Mouse (Mus musculus) limb, embryonic 14.5 days (tissue): ENCODE results near the gene Atf7. TPM values are rescaled to one million over a fixed set of nuclear protein-coding genes. Genes with fewer than 3 reads are reported as not detected.
"Not testable (repeated sequence)": the region's sequence is repeated elsewhere in the genome, so short reads cannot be mapped to it uniquely, and the experiment has no call there.

ENCODE experiments used
- ATAC-seq: fragments of 200-750 bp; cut with Nextera tagmentation; 2 replicates; pipeline ENCODE4 v1.8.0; 2017; ENCODE audit warnings: low read depth, moderate number of reproducible peaks, moderate TSS enrichment; ENCODE audit not compliant: low FRiP score
- DNase-seq: peaks from one replicate; pipeline ENCODE4 v3.0.0-alpha.2; 2015; ENCODE audit warnings: low spot score
- H3K27ac ChIP-seq: fragments of 300-500 bp; sonication (generic); replicated peaks from 2 replicates; pipeline ENCODE4 v1.5.1; 2014; ENCODE audit warnings: low read depth, mild to moderate bottlenecking, low read length, moderate library complexity, mixed read lengths
- H3K27me3 ChIP-seq: fragments of 300-500 bp; sonication (generic); 2 replicates; pipeline ENCODE4 v1.6.1; 2014; ENCODE audit warnings: low read length, mixed read lengths; ENCODE audit not compliant: control insufficient read depth, insufficient read depth
- H3K36me3 ChIP-seq: fragments of 300-500 bp; sonication (generic); 2 replicates; pipeline ENCODE4 v1.6.1; 2014; ENCODE audit warnings: mild to moderate bottlenecking, low read length, moderate library complexity, mixed read lengths; ENCODE audit not compliant: control insufficient read depth, insufficient read depth
- H3K4me1 ChIP-seq: fragments of 300-500 bp; sonication (generic); 2 replicates; pipeline ENCODE4 v1.6.1; 2014; ENCODE audit warnings: antibody characterized with exemption, low read length, mixed read lengths; ENCODE audit not compliant: control insufficient read depth, insufficient read depth
- H3K4me2 ChIP-seq: fragments of 300-500 bp; sonication (generic); replicated peaks from 2 replicates; pipeline ENCODE4 v1.6.1; 2014; ENCODE audit warnings: low read depth, mild to moderate bottlenecking, low read length, moderate library complexity; ENCODE audit not compliant: severe bottlenecking
- H3K4me3 ChIP-seq: fragments of 300-500 bp; sonication (generic); replicated peaks from 2 replicates; pipeline ENCODE4 v1.5.1; 2014; ENCODE audit warnings: low read length
- H3K9ac ChIP-seq: fragments of 300-500 bp; sonication (generic); 2 replicates; pipeline ENCODE4 v1.6.1; 2014; ENCODE audit warnings: mild to moderate bottlenecking, low read depth, low read length, moderate library complexity; ENCODE audit not compliant: severe bottlenecking
- H3K9me3 ChIP-seq: fragments of 300-500 bp; sonication (generic); 2 replicates; pipeline ENCODE4 v1.6.1; 2016; ENCODE audit warnings: low read length; ENCODE audit not compliant: control insufficient read depth
- POLR2A ChIP-seq: fragments of 200-500 bp; IDR thresholded peaks from 2 replicates; pipeline ENCODE4 v1.8.0; 2012; ENCODE audit warnings: inconsistent platforms, mild to moderate bottlenecking, moderate library complexity, borderline replicate concordance; ENCODE audit not compliant: insufficient read depth, insufficient read length; ENCODE audit errors: extremely low read depth
- WGBS: fragments of 180-500 bp; shearing (Covaris S2); extraction: QIAGEN DNeasy Blood & Tissue Kit; methylation state at CpG from one replicate; pipeline ENCODE4 v1.1.7; 2014; 5-methylcytosine and 5-hydroxymethylcytosine counted together
- polyA plus RNA-seq, 2 experiments: library from polyadenylated mRNA; depleted of rRNA in 1 of 2; stranded (reverse) in 1 of 2; unstranded in 1 of 2; fragments of >200 nt; fragmentation: Nextera tagmentation in 1 of 2; extraction: Ambion mirVana in 1 of 2; gene quantifications; 2 replicates each; pipeline versions ENCODE4 v1.2.1 to v1.2.3; 2012 to 2014

Gene Atf7
- polyA plus RNA-seq, 2 experiments: 50.7 to 110 TPM

DNA sequence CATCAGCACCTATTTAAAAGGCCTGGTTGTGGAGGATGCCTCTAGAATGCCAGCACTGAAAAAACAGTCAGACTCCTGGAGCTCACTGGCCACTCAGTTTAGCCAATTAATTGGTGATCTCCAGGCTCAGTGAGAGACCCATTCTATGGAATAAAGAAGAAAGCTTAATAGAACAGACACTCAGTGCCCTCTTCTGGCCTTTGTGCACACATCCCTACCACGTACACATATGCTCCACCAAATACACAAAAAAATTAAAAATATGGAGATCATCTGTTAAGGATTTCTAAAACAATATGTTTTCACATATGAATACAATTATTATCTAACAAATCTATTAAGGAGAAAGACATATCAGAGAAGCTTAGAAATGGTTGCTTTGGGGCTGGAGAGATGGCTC, 4.5 kb downstream of the Atf7 start:
- TF ChIP-seq POLR2A: no peak
- H3K27me3 ChIP-seq: no peaks in the 10 kb centered on the region
- no peak for DNase-seq
- no peak overlapping the region for H3K27ac ChIP-seq
- no peak overlapping the region for H3K4me2 ChIP-seq
- no peaks in the 10 kb centered on the region for H3K36me3 ChIP-seq
- 87% methylated on average over 1 of the region's 1 CpGs for WGBS
- no peak for ATAC-seq
- peaks cover 11% of the 10 kb centered on the region for H3K4me1 ChIP-seq
- H3K4me3 ChIP-seq: no peak overlapping the region
- no peak overlapping the region for H3K9ac ChIP-seq
- H3K9me3 ChIP-seq: no peaks in the 10 kb centered on the region

DNA sequence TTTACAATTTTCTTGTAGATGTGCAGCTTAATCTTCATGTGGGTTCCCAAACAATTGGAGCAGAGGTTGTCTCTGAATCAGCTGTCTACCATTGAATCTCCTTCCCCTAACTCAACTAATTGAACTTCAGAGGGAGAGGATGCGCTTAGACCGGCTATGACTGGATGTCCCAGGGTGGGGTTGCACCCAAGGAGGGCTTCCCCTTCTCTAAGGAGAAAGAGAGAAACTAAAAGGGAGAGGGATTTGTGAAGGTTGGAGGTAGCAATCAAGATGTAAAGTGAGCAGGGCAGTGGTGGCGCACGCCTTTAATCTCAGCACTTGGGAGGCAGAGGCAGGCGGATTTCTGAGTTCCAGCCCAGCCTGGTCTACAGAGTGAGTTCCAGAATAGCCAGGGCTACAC, 5.8 kb downstream of the Atf7 start:
- DNase-seq: no peak
- ATAC-seq: no peak
- Histone ChIP-seq H3K4me1 (peaks cover 11% of the 10 kb centered on the region), H3K9ac (no peak overlapping the region), H3K4me2 (no peak overlapping the region), H3K9me3 (no peaks in the 10 kb centered on the region), H3K4me3 (no peak overlapping the region), H3K36me3 (no peaks in the 10 kb centered on the region), H3K27ac (no peak overlapping the region), H3K27me3 (no peaks in the 10 kb centered on the region)
- WGBS: 96% methylated on average over 5 of the region's 5 CpGs
- TF ChIP-seq POLR2A: no peak

DNA sequence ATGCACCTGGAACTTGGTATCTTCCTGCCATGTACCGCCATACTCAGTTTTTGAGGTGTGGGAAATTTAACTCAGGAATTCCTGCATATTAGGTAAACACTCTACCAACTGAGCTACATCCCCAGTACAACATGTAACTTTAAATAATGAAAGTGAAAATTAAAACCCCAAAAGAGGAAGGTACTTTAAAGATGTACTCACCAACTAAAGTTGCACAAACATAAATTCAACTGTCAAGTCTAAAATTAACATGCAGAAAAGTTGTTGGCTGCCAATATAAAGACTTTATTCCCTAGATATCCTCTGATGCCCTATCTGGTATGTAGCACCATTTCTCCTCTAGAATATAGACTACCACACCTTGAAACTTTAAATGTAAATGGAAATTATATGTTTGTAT, 7.6 kb downstream of the Atf7 start:
- Histone ChIP-seq H3K9ac (no peak overlapping the region), H3K4me2 (no peak overlapping the region), H3K4me3 (no peak overlapping the region), H3K4me1 (peaks cover 1% of the 10 kb centered on the region; the same call in 1 of the 2 replicates), H3K9me3 (no peaks in the 10 kb centered on the region), H3K36me3 (no peaks in the 10 kb centered on the region), H3K27ac (no peak overlapping the region), H3K27me3 (no peaks in the 10 kb centered on the region)
- no peak for TF ChIP-seq POLR2A
- no peak for ATAC-seq
- 86% methylated on average over 1 of the region's 1 CpGs for WGBS
- DNase-seq: no peak

- H3K4me2 ChIP-seq: no peak overlapping the region
- DNase-seq (no peak), ATAC-seq (no peak)
- no peaks in the 10 kb centered on the region for H3K9me3 ChIP-seq
- H3K4me1 ChIP-seq: no peaks in the 10 kb centered on the region
- 94% methylated on average over 2 of the region's 2 CpGs for WGBS
- no peaks in the 10 kb centered on the region for H3K27me3 ChIP-seq
- H3K4me3 ChIP-seq: no peak overlapping the region
- TF ChIP-seq POLR2A: no peak
- H3K36me3 ChIP-seq: no peaks in the 10 kb centered on the region
- no peak overlapping the region for H3K27ac ChIP-seq
- no peak overlapping the region for H3K9ac ChIP-seq
These were observed 9.1 kb downstream of the Atf7 start for GRCm38 (mm10) chr15:102616174-102616573.

DNA sequence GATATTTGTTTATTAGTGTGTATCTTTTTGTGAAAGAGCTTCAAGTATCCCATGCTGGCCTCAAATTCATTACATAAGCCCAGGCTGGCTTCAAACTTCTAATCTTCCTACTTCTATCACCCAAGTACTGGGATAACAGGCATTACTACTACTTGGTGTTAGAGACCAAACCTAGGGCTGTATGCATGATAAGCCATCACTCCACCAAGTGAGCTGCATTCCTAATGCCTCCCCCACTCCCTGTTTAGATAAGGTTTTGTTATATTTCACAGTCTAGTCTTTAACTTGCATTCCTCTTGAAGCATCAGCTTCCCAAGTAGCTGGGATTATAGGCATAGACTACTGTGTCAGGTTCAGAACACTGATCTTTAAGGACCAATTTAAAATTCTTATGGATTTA, 11.0 kb downstream of the Atf7 start:
- H3K27me3 ChIP-seq: no peaks in the 10 kb centered on the region

GRCm38 (mm10) chr15:102612966-102613365, 12.3 kb downstream of the Atf7 start:
- H3K4me2 ChIP-seq: no peak overlapping the region
- H3K36me3 ChIP-seq: no peaks in the 10 kb centered on the region
- H3K4me3 ChIP-seq: no peak overlapping the region
- no peaks in the 10 kb centered on the region for H3K4me1 ChIP-seq
- no peaks in the 10 kb centered on the region for H3K9me3 ChIP-seq
- ATAC-seq (no peak), DNase-seq (no peak)
- H3K27me3 ChIP-seq: no peaks in the 10 kb centered on the region
- no peak for TF ChIP-seq POLR2A
- H3K27ac ChIP-seq: no peak overlapping the region
- no peak overlapping the region for H3K9ac ChIP-seq

More for the DNA sequence above, 11.0 kb downstream of the Atf7 start:
- TF ChIP-seq POLR2A: no peak
- no peak overlapping the region for H3K9ac ChIP-seq
- no peaks in the 10 kb centered on the region for H3K36me3 ChIP-seq
- H3K4me1 ChIP-seq: no peaks in the 10 kb centered on the region
- ATAC-seq: no peak
- DNase-seq: no peak
- H3K9me3 ChIP-seq: no peaks in the 10 kb centered on the region
- H3K27ac ChIP-seq: no peak overlapping the region
- no peak overlapping the region for H3K4me2 ChIP-seq
- H3K4me3 ChIP-seq: no peak overlapping the region

GRCm38 (mm10) chr15:102608586-102608985, 16.7 kb downstream of the Atf7 start:
- H3K9me3 ChIP-seq, H3K4me2 ChIP-seq, H3K9ac ChIP-seq, H3K36me3 ChIP-seq, H3K27ac ChIP-seq, H3K4me1 ChIP-seq, DNase-seq, H3K4me3 ChIP-seq, H3K27me3 ChIP-seq, ATAC-seq: not testable (repeated sequence)
- 75% methylated on average over 1 of the region's 1 CpGs for WGBS
